ENCODE assay signal across 8 mouse cellular contexts in genomic region chr3:89410864-89411263, GRCm38 (mm10). TPM values are rescaled to one million over a fixed set of nuclear protein-coding genes. Genes with fewer than 3 reads are reported as not detected.
DNase-seq lines count a peak whose midpoint lies in the region; ATAC-seq lines count a peak whose summit lies in the region.

No protein-coding gene starts in this region.

- H3K27ac ChIP-seq in neural tube, embryonic 11.5 days (ENCODE audit: low read depth, low read length) = no peak overlapping the region
- H3K27ac ChIP-seq in limb, embryonic 15.5 days = no peak overlapping the region
- no peak overlapping the region for H3K27ac ChIP-seq in stomach, embryonic 15.5 days

- peak overlapping the region; percentile 77 for H3K4me3 ChIP-seq in erythroblast, embryonic 14.5 days (replicated peaks)
- H3K4me3 ChIP-seq in neural tube, embryonic 11.5 days (ENCODE audit: low read depth, low read length) = peak overlapping the region; percentile 54
- H3K4me3 ChIP-seq in limb, embryonic 15.5 days = peak overlapping the region; percentile 52
- H3K4me3 ChIP-seq in stomach, embryonic 15.5 days (replicated peaks) = peak overlapping the region; percentile 52

- peak overlapping the region; percentile 69 for H3K4me2 ChIP-seq in neural tube, embryonic 11.5 days (ENCODE audit: low read depth)
- H3K4me2 ChIP-seq in limb, embryonic 15.5 days = peak overlapping the region; percentile 56
- peak overlapping the region; percentile 52 for H3K4me2 ChIP-seq in stomach, embryonic 15.5 days

- H3K9ac ChIP-seq in neural tube, embryonic 11.5 days (ENCODE audit: low read length) = peak overlapping the region; percentile 61
- peak overlapping the region; percentile 31; the same call in 1 of the 2 replicates for H3K9ac ChIP-seq in limb, embryonic 15.5 days
- H3K9ac ChIP-seq in stomach, embryonic 15.5 days = peak overlapping the region; percentile 24; the same call in 1 of the 2 replicates

- H3K4me1 ChIP-seq in erythroblast, embryonic 14.5 days (ENCODE audit: control insufficient read depth) = peaks cover 33% of the 10 kb centered on the region
- H3K4me1 ChIP-seq in neural tube, embryonic 11.5 days (ENCODE audit: control insufficient read depth, insufficient read depth, low read length) = peaks cover 5% of the 10 kb centered on the region
- peaks cover 7% of the 10 kb centered on the region for H3K4me1 ChIP-seq in limb, embryonic 15.5 days
- peaks cover 5% of the 10 kb centered on the region; the same call in 1 of the 2 replicates for H3K4me1 ChIP-seq in stomach, embryonic 15.5 days

- no peaks in the 10 kb centered on the region for H3K27me3 ChIP-seq in erythroblast, embryonic 14.5 days (ENCODE audit: control insufficient read depth)
- no peaks in the 10 kb centered on the region for H3K27me3 ChIP-seq in neural tube, embryonic 11.5 days (ENCODE audit: control insufficient read depth, insufficient read depth, low read length)
- H3K27me3 ChIP-seq in limb, embryonic 15.5 days = no peaks in the 10 kb centered on the region
- no peaks in the 10 kb centered on the region for H3K27me3 ChIP-seq in stomach, embryonic 15.5 days (replicated peaks)

- peaks cover 3% of the 10 kb centered on the region for H3K9me3 ChIP-seq in erythroblast, embryonic 14.5 days (ENCODE audit: control insufficient read depth, low read length)
- H3K9me3 ChIP-seq in neural tube, embryonic 11.5 days (ENCODE audit: control insufficient read depth, low read length) = no peaks in the 10 kb centered on the region
- no peaks in the 10 kb centered on the region for H3K9me3 ChIP-seq in limb, embryonic 15.5 days
- H3K9me3 ChIP-seq in stomach, embryonic 15.5 days = no peaks in the 10 kb centered on the region

- DNase-seq in neural tube, embryonic 11.5 days (ENCODE audit: low spot score) = no peak
- DNase-seq in neural tube, embryonic 10.5 days (ENCODE audit: extremely low spot score, low spot score) = no peak
- DNase-seq in cerebellum, postnatal 14 days = no peak
- DNase-seq in frontal cortex, postnatal 10 days (ENCODE audit: low spot score in 2 of 2) = no peak

- WGBS in neural tube, embryonic 11.5 days = 82% methylated on average over 10 of the region's 10 CpGs
- WGBS in limb, embryonic 15.5 days = 81% methylated on average over 10 of the region's 10 CpGs
- 78% methylated on average over 10 of the region's 10 CpGs for WGBS in stomach, embryonic 15.5 days

- ATAC-seq in erythroblast, adult 5-6 weeks (replicated peaks; ENCODE audit: low FRiP score, poor library complexity, severe bottlenecking) = no peak
- no peak for ATAC-seq in neural tube, embryonic 11.5 days (ENCODE audit: insufficient read depth, low FRiP score, low TSS enrichment)
- no peak for ATAC-seq in limb, embryonic 15.5 days (ENCODE audit: insufficient number of reproducible peaks, low FRiP score, low TSS enrichment, low read depth)
- no peak for ATAC-seq in stomach, embryonic 15.5 days (ENCODE audit: insufficient read depth, low FRiP score, low read depth)

- peaks cover 55% of the 10 kb centered on the region for H3K36me3 ChIP-seq in erythroblast, embryonic 14.5 days (ENCODE audit: control insufficient read depth)
- H3K36me3 ChIP-seq in neural tube, embryonic 11.5 days (ENCODE audit: control insufficient read depth, insufficient read depth, low read length) = peaks cover 9% of the 10 kb centered on the region
- peaks cover 40% of the 10 kb centered on the region for H3K36me3 ChIP-seq in limb, embryonic 15.5 days
- H3K36me3 ChIP-seq in stomach, embryonic 15.5 days = peaks cover 20% of the 10 kb centered on the region

RNA-seq across cellular contexts. Expression of gene Flad1, which starts 0.8 kb away (rescaled TPM):
- polyA plus RNA-seq in erythroblast, embryonic 14.5 days (2012) = 1.3 and 1.6 TPM in 2 replicates
- 2.1 and 6.3 TPM in 2 replicates for total RNA-seq in erythroblast, adult 5-6 weeks (2015; ENCODE audit: low replicate concordance)
- total RNA-seq in erythroblast, adult 5-6 weeks (2017; ENCODE audit: low replicate concordance) = 1.8 and 3.1 TPM in 2 replicates
- 29.4 and 30.9 TPM in 2 replicates for polyA plus RNA-seq in neural tube, embryonic 11.5 days (2014; fragmentation: Nextera tagmentation; extraction: Ambion mirVana)
- polyA plus RNA-seq in limb, embryonic 15.5 days (2015; fragmentation: Nextera tagmentation; extraction: Ambion mirVana) = 27.1 and 31.0 TPM in 2 replicates
- polyA plus RNA-seq in stomach, embryonic 15.5 days (2015; fragmentation: Nextera tagmentation; extraction: Ambion mirVana) = 23.6 and 29.4 TPM in 2 replicates

RNA-seq across cellular contexts. Expression of gene Cks1b, which starts 7.3 kb away (rescaled TPM):
- 6.9 and 7.4 TPM in 2 replicates for polyA plus RNA-seq in erythroblast, embryonic 14.5 days (2012)
- total RNA-seq in erythroblast, adult 5-6 weeks (2015; ENCODE audit: low replicate concordance) = 67.9 and 79.9 TPM in 2 replicates
- total RNA-seq in erythroblast, adult 5-6 weeks (2017; ENCODE audit: low replicate concordance) = 37.4 and 42.1 TPM in 2 replicates
- 432 and 463 TPM in 2 replicates for polyA plus RNA-seq in neural tube, embryonic 11.5 days (2014; fragmentation: Nextera tagmentation; extraction: Ambion mirVana)
- 340 and 365 TPM in 2 replicates for polyA plus RNA-seq in limb, embryonic 15.5 days (2015; fragmentation: Nextera tagmentation; extraction: Ambion mirVana)
- polyA plus RNA-seq in stomach, embryonic 15.5 days (2015; fragmentation: Nextera tagmentation; extraction: Ambion mirVana) = 409 and 450 TPM in 2 replicates

RNA-seq across cellular contexts. Expression of gene Shc1, which starts 7.4 kb away (rescaled TPM):
- 11.4 and 12.7 TPM in 2 replicates for polyA plus RNA-seq in erythroblast, embryonic 14.5 days (2012)
- total RNA-seq in erythroblast, adult 5-6 weeks (2015; ENCODE audit: low replicate concordance) = 14.4 and 25.2 TPM in 2 replicates
- total RNA-seq in erythroblast, adult 5-6 weeks (2017; ENCODE audit: low replicate concordance) = 21.3 and 24.1 TPM in 2 replicates
- polyA plus RNA-seq in neural tube, embryonic 11.5 days (2014; fragmentation: Nextera tagmentation; extraction: Ambion mirVana) = 43.9 and 48.0 TPM in 2 replicates
- polyA plus RNA-seq in limb, embryonic 15.5 days (2015; fragmentation: Nextera tagmentation; extraction: Ambion mirVana) = 108 and 112 TPM in 2 replicates
- 84.6 and 103 TPM in 2 replicates for polyA plus RNA-seq in stomach, embryonic 15.5 days (2015; fragmentation: Nextera tagmentation; extraction: Ambion mirVana)

RNA-seq across cellular contexts. Expression of gene Lenep, which starts 8.3 kb away (rescaled TPM):
- polyA plus RNA-seq in erythroblast, embryonic 14.5 days (2012) = 0.04 TPM in 1 of 2 replicates, not detected in the other
- total RNA-seq in erythroblast, adult 5-6 weeks (2015; ENCODE audit: low replicate concordance) = 0.63 and 3.7 TPM in 2 replicates
- 0.17 TPM in 1 of 2 replicates, not detected in the other for total RNA-seq in erythroblast, adult 5-6 weeks (2017; ENCODE audit: low replicate concordance)
- polyA plus RNA-seq in neural tube, embryonic 11.5 days (2014; fragmentation: Nextera tagmentation; extraction: Ambion mirVana) = 0.13 and 0.73 TPM in 2 replicates
- polyA plus RNA-seq in limb, embryonic 15.5 days (2015; fragmentation: Nextera tagmentation; extraction: Ambion mirVana) = not detected in 2 replicates
- polyA plus RNA-seq in stomach, embryonic 15.5 days (2015; fragmentation: Nextera tagmentation; extraction: Ambion mirVana) = not detected in 2 replicates

RNA-seq across cellular contexts. Expression of gene Zbtb7b, which starts 16.3 kb away (rescaled TPM):
- 0.38 and 0.46 TPM in 2 replicates for polyA plus RNA-seq in erythroblast, embryonic 14.5 days (2012)
- total RNA-seq in erythroblast, adult 5-6 weeks (2015; ENCODE audit: low replicate concordance) = 5.8 and 7.7 TPM in 2 replicates
- total RNA-seq in erythroblast, adult 5-6 weeks (2017; ENCODE audit: low replicate concordance) = 5.4 and 15.2 TPM in 2 replicates
- 0.25 and 0.54 TPM in 2 replicates for polyA plus RNA-seq in neural tube, embryonic 11.5 days (2014; fragmentation: Nextera tagmentation; extraction: Ambion mirVana)
- polyA plus RNA-seq in limb, embryonic 15.5 days (2015; fragmentation: Nextera tagmentation; extraction: Ambion mirVana) = 7.0 and 7.2 TPM in 2 replicates
- 7.8 and 7.9 TPM in 2 replicates for polyA plus RNA-seq in stomach, embryonic 15.5 days (2015; fragmentation: Nextera tagmentation; extraction: Ambion mirVana)

Comparison
In these comparisons a context has a peak if more than half of its experiments do, and no peak if none do; other contexts are left out.
1. RNA of gene Cks1b, which starts 7.3 kb away (polyA plus RNA-seq): 409 to 450 TPM in stomach, embryonic 15.5 days, 432 to 463 TPM in neural tube, embryonic 11.5 days and 340 to 365 TPM in limb, embryonic 15.5 days; 6.9 to 7.4 TPM in erythroblast, embryonic 14.5 days; every median in the first group is over 10 times any median in the second.
2. Peak in every context shown above with its lines, with median percentiles within 50 percentile points of each other: H3K4me3 ChIP-seq, H3K4me2 ChIP-seq and H3K9ac ChIP-seq.